Mouse (Mus musculus) liver, embryonic 16.5 days (tissue): Measurements from ENCODE around the gene Rtn3. TPM values are rescaled to one million over a fixed set of nuclear protein-coding genes. Genes with fewer than 3 reads are reported as not detected.

Experiments used
- ATAC-seq: fragments of 200-750 bp; cut with Nextera tagmentation; 2 replicates; pipeline ENCODE4 v1.8.0; 2017; ENCODE audit warnings: low read depth, mild to moderate bottlenecking, moderate number of reproducible peaks, moderate library complexity
- H3K27ac ChIP-seq: fragments of 300-500 bp; sonication (generic); 2 replicates; pipeline ENCODE4 v1.5.1; 2014; ENCODE audit warnings: mild to moderate bottlenecking, low read length
- H3K27me3 ChIP-seq: fragments of 300-500 bp; sonication (generic); 2 replicates; pipeline ENCODE4 v1.6.1; 2014; ENCODE audit warnings: low read depth, low read length, mixed read lengths; ENCODE audit not compliant: control insufficient read depth, insufficient read depth
- H3K36me3 ChIP-seq: fragments of 300-500 bp; sonication (generic); 2 replicates; pipeline ENCODE4 v1.6.1; 2014; ENCODE audit warnings: mild to moderate bottlenecking; ENCODE audit not compliant: control insufficient read depth, insufficient read depth
- H3K4me1 ChIP-seq: fragments of 300-500 bp; sonication (generic); 2 replicates; pipeline ENCODE4 v1.6.1; 2014; ENCODE audit warnings: low read depth, low read length, mixed read lengths; ENCODE audit not compliant: control insufficient read depth
- H3K4me2 ChIP-seq: fragments of 300-500 bp; sonication (generic); 2 replicates; pipeline ENCODE4 v1.6.1; 2014; ENCODE audit warnings: low read depth, low read length, mixed read lengths
- H3K4me3 ChIP-seq: fragments of 300-500 bp; sonication (generic); 2 replicates; pipeline ENCODE4 v1.5.1; 2014; ENCODE audit warnings: low read depth, mild to moderate bottlenecking, low read length
- H3K9ac ChIP-seq: fragments of 300-500 bp; sonication (generic); 2 replicates; pipeline ENCODE4 v1.6.1; 2014; ENCODE audit warnings: low read depth, low read length
- H3K9me3 ChIP-seq: fragments of 300-500 bp; sonication (generic); replicated peaks from 2 replicates; pipeline ENCODE4 v1.6.1; 2016; ENCODE audit warnings: low read length; ENCODE audit not compliant: control insufficient read depth
- WGBS: fragments of 180-500 bp; shearing (Covaris S2); extraction: QIAGEN DNeasy Blood & Tissue Kit; methylation state at CpG from one replicate; pipeline ENCODE4 v1.1.7; 2014; ENCODE audit not compliant: insufficient replicate concordance; 5-methylcytosine and 5-hydroxymethylcytosine counted together
- polyA plus RNA-seq: library from polyadenylated mRNA; unstranded; fragments of >200 nt; fragmentation: Nextera tagmentation; extraction: Ambion mirVana; gene quantifications from 2 replicates; pipeline ENCODE4 v1.2.1, GENCODE M21; 2015

Gene Rtn3
- polyA plus RNA-seq, 1 experiment from 2014 or later: 63.8 TPM

DNA sequence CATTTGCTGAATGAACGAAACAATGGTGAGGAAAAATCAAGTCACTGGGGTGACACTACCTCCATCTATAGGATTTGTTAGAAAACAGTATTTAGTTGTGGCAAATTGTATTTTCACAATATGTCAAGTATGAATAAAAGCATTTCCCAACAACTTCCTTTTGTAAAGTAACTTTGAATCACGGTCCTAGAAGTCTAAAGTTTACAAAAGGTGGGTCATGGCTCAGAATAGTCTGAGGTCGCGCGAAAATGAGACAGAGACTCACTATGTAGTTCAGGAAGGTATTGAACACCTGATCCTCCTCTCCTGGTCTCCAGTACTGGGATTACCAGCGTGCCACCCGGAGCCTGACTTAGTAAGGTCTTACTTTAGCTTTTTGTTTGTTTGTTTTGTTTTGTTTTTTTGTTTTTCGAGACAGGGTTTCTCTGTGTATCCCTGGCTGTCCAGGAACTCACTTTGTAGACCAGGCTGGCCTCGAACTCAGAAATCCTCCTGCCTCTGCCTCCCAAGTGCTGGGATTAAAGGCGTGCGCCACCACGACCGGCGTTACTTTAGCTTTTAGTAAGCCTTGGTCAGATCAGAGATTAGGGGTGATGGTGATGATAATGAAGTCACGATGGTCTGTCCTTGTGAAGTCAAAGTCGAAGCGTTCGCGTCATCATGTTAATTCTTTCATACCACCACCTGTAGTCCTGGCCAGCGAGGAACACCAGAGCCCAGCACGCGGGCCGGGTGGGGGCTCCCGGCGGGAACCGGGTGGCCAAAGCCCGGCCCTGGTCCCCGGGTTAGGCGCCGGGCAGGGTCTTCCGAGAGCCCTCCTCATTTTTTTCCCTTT lies 10.5 kb upstream of the Rtn3 start, which contains the start of gene Atl3:
Atl3 (plus strand) TSS at position 689 of the 835 bp plus-strand sequence.
- peak within 1 kb of the TSS; percentile 99 for H3K4me2 ChIP-seq
- peaks cover 14% of the 10 kb centered on the region for H3K4me1 ChIP-seq
- peak within 1 kb of the TSS; percentile 96 for H3K9ac ChIP-seq
- no peaks in the 10 kb centered on the region for H3K36me3 ChIP-seq
- H3K27ac ChIP-seq: peak within 1 kb of the TSS; percentile 98
- H3K4me3 ChIP-seq: peak within 1 kb of the TSS; percentile 86
- 22% methylated on average over 31 of the region's 31 CpGs for WGBS
- H3K27me3 ChIP-seq: no peaks in the 10 kb centered on the region
- no peak for ATAC-seq
- H3K9me3 ChIP-seq: no peaks in the 10 kb centered on the region

DNA sequence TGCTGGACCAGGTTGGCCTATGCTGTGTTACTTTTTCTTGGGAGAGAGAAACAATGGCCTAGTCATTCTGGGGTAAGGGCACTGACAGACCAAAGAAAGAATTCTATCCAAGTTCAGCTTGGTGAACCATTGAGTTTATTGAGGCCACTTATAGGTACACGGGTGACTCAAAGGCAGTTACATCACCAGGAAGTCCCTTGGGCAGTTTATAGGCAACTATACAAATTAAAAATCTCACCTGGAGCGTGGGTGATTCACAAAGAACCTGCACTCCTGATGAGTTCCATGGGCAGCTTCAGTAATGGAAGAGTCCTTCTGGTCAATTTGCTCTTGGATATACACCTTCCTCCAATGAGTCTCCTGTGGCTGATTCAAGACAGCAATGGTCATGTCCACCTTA lies 9.6 kb upstream of the Rtn3 start:
- Histone ChIP-seq H3K27me3 (no peaks in the 10 kb centered on the region), H3K4me2 (no peak overlapping the region)

GRCm38 (mm10) chr19:7491960-7492359 lies 8.9 kb upstream of the Rtn3 start:
- H3K4me2 ChIP-seq: no peak overlapping the region
- H3K9ac ChIP-seq: no peak overlapping the region
- no peaks in the 10 kb centered on the region for H3K9me3 ChIP-seq
- H3K4me3 ChIP-seq: no peak overlapping the region
- WGBS: 80% methylated on average over 6 of the region's 6 CpGs
- no peak overlapping the region for H3K27ac ChIP-seq
- ATAC-seq: no peak
- no peaks in the 10 kb centered on the region for H3K27me3 ChIP-seq
- peaks cover 12% of the 10 kb centered on the region for H3K4me1 ChIP-seq
- H3K36me3 ChIP-seq: no peaks in the 10 kb centered on the region

More for the DNA sequence above, 9.6 kb upstream of the Rtn3 start:
- no peaks in the 10 kb centered on the region for H3K9me3 ChIP-seq
- H3K27ac ChIP-seq: no peak overlapping the region
- no peak overlapping the region for H3K4me3 ChIP-seq
- no peaks in the 10 kb centered on the region for H3K36me3 ChIP-seq
- H3K9ac ChIP-seq: no peak overlapping the region
- peaks cover 14% of the 10 kb centered on the region for H3K4me1 ChIP-seq
- ATAC-seq: no peak
- 82% methylated on average over 2 of the region's 2 CpGs for WGBS

DNA sequence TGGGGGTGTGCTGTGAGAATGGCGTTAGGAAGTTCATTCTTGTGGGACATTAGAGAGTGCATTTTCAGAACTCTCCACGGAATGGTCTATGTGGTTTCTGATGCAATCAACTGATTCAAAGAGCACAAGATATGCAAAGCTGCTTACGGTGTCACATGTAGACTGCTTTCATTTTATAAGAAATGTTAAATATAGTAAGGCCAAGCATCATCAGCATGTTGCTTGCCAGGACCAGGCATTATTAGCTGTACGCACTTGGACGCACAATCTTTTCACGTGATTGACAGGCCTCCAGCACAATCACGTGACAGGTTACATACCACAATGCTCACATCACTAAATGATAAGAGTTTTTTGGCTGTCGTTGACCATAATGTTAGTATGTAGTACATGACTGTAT lies 4.6 kb upstream of the Rtn3 start:
- H3K27ac ChIP-seq: no peak overlapping the region
- no peak overlapping the region for H3K4me3 ChIP-seq
- H3K4me1 ChIP-seq: peaks cover 4% of the 10 kb centered on the region; the same call in 1 of the 2 replicates
- ATAC-seq: no peak
- no peaks in the 10 kb centered on the region for H3K36me3 ChIP-seq
- 63% methylated on average over 8 of the region's 8 CpGs for WGBS
- no peak overlapping the region for H3K9ac ChIP-seq
- H3K9me3 ChIP-seq: no peaks in the 10 kb centered on the region
- no peak overlapping the region for H3K4me2 ChIP-seq
- H3K27me3 ChIP-seq: no peaks in the 10 kb centered on the region

DNA sequence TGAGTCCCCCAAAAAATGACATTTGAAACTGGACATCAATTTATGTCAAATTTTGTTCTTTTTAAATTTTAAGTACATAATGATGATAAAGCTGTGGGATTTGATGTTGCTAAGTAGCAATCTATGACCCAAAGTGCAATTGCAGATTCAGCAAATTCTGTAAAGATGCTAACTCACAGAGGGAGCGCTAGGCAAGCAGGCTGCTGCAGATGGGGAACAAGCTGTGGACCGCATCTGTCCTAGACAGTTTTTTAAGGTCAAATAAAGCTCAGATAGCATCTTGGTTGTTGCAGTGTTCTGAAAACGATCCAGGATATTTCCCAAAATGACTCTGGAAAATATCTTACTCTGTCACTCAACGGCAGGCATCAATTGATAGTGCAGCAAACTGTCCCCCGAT lies 995 bp upstream of the Rtn3 start:
- Histone ChIP-seq H3K27ac (peak overlapping the region; percentile 99; the same call in 1 of the 2 replicates), H3K4me1 (peaks cover 14% of the 10 kb centered on the region), H3K4me3 (peak overlapping the region; percentile 99), H3K4me2 (peak overlapping the region; percentile 92), H3K9ac (peak overlapping the region; percentile 99), H3K9me3 (no peaks in the 10 kb centered on the region), H3K27me3 (no peaks in the 10 kb centered on the region), H3K36me3 (no peaks in the 10 kb centered on the region)
- ATAC-seq: no peak
- 59% methylated on average over 5 of the region's 5 CpGs for WGBS

DNA sequence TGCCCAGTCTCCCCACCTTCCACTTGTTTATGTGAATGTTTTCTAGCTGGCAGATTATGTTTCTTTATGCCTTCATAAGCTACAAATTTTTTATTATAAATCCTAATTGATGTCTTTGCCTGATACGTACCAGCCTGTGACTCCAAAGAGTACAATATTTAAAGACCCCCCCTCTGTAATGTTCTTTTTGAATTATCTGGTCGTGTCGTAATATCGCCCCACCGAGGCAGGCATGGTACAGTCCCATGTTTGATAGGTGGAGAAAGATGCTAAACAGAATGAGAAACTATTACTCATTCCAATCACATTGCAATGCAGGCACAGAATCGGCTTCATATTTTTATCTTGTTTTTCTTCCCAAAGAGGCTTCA lies 416 bp upstream of the Rtn3 start:
- peak; percentile 54 for ATAC-seq
- Histone ChIP-seq H3K27ac (peak overlapping the region; percentile 99), H3K4me2 (peak overlapping the region; percentile 92), H3K4me1 (peaks cover 14% of the 10 kb centered on the region), H3K9me3 (no peaks in the 10 kb centered on the region), H3K4me3 (peak overlapping the region; percentile 99), H3K36me3 (no peaks in the 10 kb centered on the region), H3K9ac (peak overlapping the region; percentile 99), H3K27me3 (no peaks in the 10 kb centered on the region)
- under 1% methylated on average over 6 of the region's 6 CpGs for WGBS

DNA sequence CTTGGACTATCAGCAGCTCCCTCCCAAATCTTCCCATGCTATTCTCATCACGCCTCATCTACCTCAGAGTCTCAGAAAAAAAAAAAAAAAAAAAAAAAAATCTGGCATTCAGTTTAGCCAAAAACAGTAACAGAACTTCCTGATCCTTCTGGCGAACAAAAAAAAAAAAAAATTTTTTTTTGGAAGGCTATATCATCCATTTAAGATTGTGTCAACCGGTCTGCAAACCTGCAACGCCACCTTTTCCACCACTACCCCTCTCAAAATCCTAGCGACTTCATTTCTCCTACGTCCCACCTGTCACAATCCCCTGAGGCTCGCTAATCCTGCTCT lies 849 bp downstream of the Rtn3 start:
- Histone ChIP-seq H3K27me3 (no peaks in the 10 kb centered on the region), H3K27ac (peak overlapping the region; percentile 99), H3K36me3 (no peaks in the 10 kb centered on the region), H3K9ac (peak overlapping the region; percentile 99), H3K9me3 (no peaks in the 10 kb centered on the region), H3K4me2 (peak overlapping the region; percentile 92), H3K4me3 (peak overlapping the region; percentile 99), H3K4me1 (peaks cover 14% of the 10 kb centered on the region)
- no peak for ATAC-seq
- 0% methylated on average over 7 of the region's 7 CpGs for WGBS

DNA sequence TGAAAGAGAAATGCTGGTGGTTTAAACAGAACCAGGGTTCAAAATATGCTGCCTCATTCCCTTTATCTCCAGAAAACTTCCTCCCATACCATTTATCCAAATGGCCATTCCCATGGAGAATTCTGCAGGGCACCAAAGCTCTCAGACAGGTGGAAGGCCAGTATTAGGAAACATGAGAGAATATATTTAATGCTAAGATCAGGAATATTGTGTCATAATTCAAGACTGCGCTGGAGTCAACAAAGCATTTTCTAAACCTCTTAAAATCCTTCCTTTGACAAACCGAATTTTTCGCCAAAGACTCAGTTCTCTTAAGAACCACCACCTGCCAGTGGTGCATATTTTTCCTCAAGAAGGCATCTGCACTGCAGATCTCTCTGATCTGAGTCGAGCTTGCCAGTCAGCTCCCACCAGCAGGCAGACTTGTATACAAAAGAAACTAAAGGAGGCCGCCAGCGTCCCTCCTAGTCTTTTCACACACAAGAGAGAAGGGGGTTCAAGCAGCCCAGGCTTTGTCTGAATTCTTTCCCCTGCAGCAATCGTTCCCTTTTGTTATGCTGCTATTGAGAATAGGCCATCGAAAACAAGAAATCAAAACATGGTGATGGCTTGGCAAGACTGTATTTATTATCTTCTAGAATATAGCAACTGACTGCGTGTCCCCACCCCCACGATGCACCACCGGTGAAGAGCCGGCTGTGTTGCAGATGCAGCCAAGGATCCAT lies 1.4 kb downstream of the Rtn3 start:
- Histone ChIP-seq H3K4me1 (peaks cover 14% of the 10 kb centered on the region), H3K27ac (peak overlapping the region; percentile 56), H3K4me2 (peak overlapping the region; percentile 92), H3K27me3 (no peaks in the 10 kb centered on the region), H3K9ac (peak overlapping the region; percentile 99), H3K4me3 (peak overlapping the region; percentile 99), H3K36me3 (no peaks in the 10 kb centered on the region), H3K9me3 (no peaks in the 10 kb centered on the region)
- WGBS: 8% methylated on average over 12 of the region's 12 CpGs
- no peak for ATAC-seq

GRCm38 (mm10) chr19:7479751-7480248 lies 3.3 kb downstream of the Rtn3 start:
- Histone ChIP-seq H3K4me3 (no peak overlapping the region), H3K27me3 (no peaks in the 10 kb centered on the region), H3K27ac (no peak overlapping the region), H3K4me1 (peaks cover 14% of the 10 kb centered on the region), H3K4me2 (no peak overlapping the region), H3K36me3 (no peaks in the 10 kb centered on the region; the same call in 1 of the 2 replicates), H3K9me3 (no peaks in the 10 kb centered on the region), H3K9ac (no peak overlapping the region)
- 90% methylated on average over 3 of the region's 3 CpGs for WGBS
- ATAC-seq: no peak
